ENCODE assay signal across 19 mouse cellular contexts in the genomic region with DNA sequence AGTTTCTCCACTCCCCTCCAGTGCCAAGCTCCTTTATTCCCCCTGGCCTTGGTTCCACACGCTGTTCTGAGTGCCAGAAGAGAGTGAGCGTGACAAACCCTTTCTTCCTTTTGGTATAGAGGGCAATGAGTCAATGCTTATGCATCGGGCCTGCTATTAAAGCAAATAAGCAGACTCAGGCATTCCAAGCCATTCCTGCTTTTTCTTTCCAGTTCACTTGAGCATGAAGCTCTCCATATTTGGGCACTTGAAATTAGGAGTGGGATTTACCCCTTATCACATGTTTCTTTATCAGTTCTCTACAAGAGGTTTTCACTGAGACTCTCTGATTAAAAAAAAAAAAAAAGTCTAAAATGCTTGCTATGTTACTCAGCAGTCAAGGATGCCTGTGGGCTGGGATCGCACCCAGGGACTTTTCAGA.
DNase-seq lines count a peak whose midpoint lies in the region; ATAC-seq and TF ChIP-seq lines count a peak whose summit lies in the region.
"Had no signal": no experiment of that assay in that cellular context is flagged by ENCODE, and none has a peak within 500 bp of the region (broad histone marks: within the 10 kb centered on the region; RNA-seq: fewer than 3 reads in every experiment).

No protein-coding gene starts in this region.

- no peaks in the 10 kb centered on the region for H3K27me3 ChIP-seq in heart, embryonic 15.5 days
- no peaks in the 10 kb centered on the region for H3K27me3 ChIP-seq in lung, postnatal 0 days (replicated peaks; ENCODE audit: insufficient read depth, low read length)
- no peaks in the 10 kb centered on the region for H3K27me3 ChIP-seq in forebrain, embryonic 11.5 days (ENCODE audit: control insufficient read depth, insufficient read depth, low read length)
- H3K27me3 ChIP-seq: forebrain, embryonic 15.5 days; limb, embryonic 12.5 days; liver, embryonic 15.5 days; megakaryocyte, embryonic 14.5 days had no signal

- H3K9me3 ChIP-seq in heart, embryonic 15.5 days (replicated peaks) = no peaks in the 10 kb centered on the region
- H3K9me3 ChIP-seq in lung, postnatal 0 days (ENCODE audit: low read length) = no peaks in the 10 kb centered on the region
- H3K9me3 ChIP-seq in forebrain, embryonic 11.5 days (ENCODE audit: control insufficient read depth, low read length) = no peaks in the 10 kb centered on the region
- H3K9me3 ChIP-seq: forebrain, embryonic 15.5 days; limb, embryonic 12.5 days; liver, embryonic 15.5 days; megakaryocyte, embryonic 14.5 days had no signal

- peak overlapping the region; percentile 74 for H3K27ac ChIP-seq in heart, embryonic 15.5 days
- peak overlapping the region; percentile 54; the same call in 1 of the 2 replicates for H3K27ac ChIP-seq in lung, postnatal 0 days (ENCODE audit: low read length)
- no peak overlapping the region for H3K27ac ChIP-seq in forebrain, embryonic 11.5 days (ENCODE audit: low read depth, low read length)
- H3K27ac ChIP-seq: forebrain, embryonic 15.5 days; heart, adult 2 months; hindbrain, postnatal 0 days; limb, embryonic 12.5 days; liver, embryonic 15.5 days had no signal

- no peaks in the 10 kb centered on the region for H3K36me3 ChIP-seq in heart, embryonic 15.5 days
- H3K36me3 ChIP-seq in lung, postnatal 0 days (ENCODE audit: insufficient read depth, low read length) = no peaks in the 10 kb centered on the region
- no peaks in the 10 kb centered on the region for H3K36me3 ChIP-seq in forebrain, embryonic 11.5 days (ENCODE audit: control insufficient read depth, insufficient read depth, low read length)
- H3K36me3 ChIP-seq: forebrain, embryonic 15.5 days; limb, embryonic 12.5 days; liver, embryonic 15.5 days had no signal

- no peak for TF ChIP-seq POLR2A in brain, embryonic 14.5 days (IDR thresholded peaks at IDR 0.05; ENCODE audit: borderline replicate concordance, extremely low read depth, insufficient read depth, insufficient read length, poor library complexity, severe bottlenecking)

- no peak overlapping the region for H3K4me3 ChIP-seq in heart, embryonic 15.5 days
- H3K4me3 ChIP-seq in lung, postnatal 0 days (ENCODE audit: low read depth, low read length) = no peak overlapping the region
- no peak overlapping the region for H3K4me3 ChIP-seq in forebrain, embryonic 11.5 days (ENCODE audit: low read depth, low read length)
- H3K4me3 ChIP-seq: forebrain, embryonic 15.5 days; heart, adult 2 months; left cerebral cortex, adult 2 months; limb, embryonic 12.5 days; liver, embryonic 15.5 days; megakaryocyte, embryonic 14.5 days had no signal

- H3K9ac ChIP-seq in heart, embryonic 15.5 days = no peak overlapping the region
- H3K9ac ChIP-seq in lung, postnatal 0 days (replicated peaks; ENCODE audit: low read depth) = no peak overlapping the region
- H3K9ac ChIP-seq in forebrain, embryonic 11.5 days (ENCODE audit: low read length) = no peak overlapping the region
- H3K9ac ChIP-seq: forebrain, embryonic 15.5 days; limb, embryonic 12.5 days; liver, embryonic 15.5 days had no signal

- no peak for TF ChIP-seq CTCF in lung, postnatal 0 days (IDR thresholded peaks at IDR 0.05)
- TF ChIP-seq CTCF in brain, embryonic 14.5 days (IDR thresholded peaks at IDR 0.05; ENCODE audit: borderline replicate concordance, extremely low read depth, insufficient read depth, insufficient read length) = no peak

- no peak overlapping the region for H3K4me2 ChIP-seq in heart, embryonic 15.5 days
- H3K4me2 ChIP-seq in lung, postnatal 0 days (replicated peaks; ENCODE audit: low read depth, low read length) = no peak overlapping the region
- H3K4me2 ChIP-seq in forebrain, embryonic 11.5 days (ENCODE audit: low read depth, low read length, severe bottlenecking) = no peak overlapping the region
- H3K4me2 ChIP-seq: forebrain, embryonic 15.5 days; limb, embryonic 12.5 days; liver, embryonic 15.5 days had no signal

- ATAC-seq in heart, embryonic 15.5 days (replicated peaks; ENCODE audit: insufficient number of reproducible peaks, insufficient read depth, low FRiP score, low read depth) = peak; percentile 31; the same call in 1 of the 2 replicates
- ATAC-seq in lung, postnatal 0 days = peak; percentile 75
- no peak for ATAC-seq in forebrain, embryonic 11.5 days (replicated peaks; ENCODE audit: low FRiP score)
- ATAC-seq: forebrain, embryonic 15.5 days; hindbrain, postnatal 0 days; midbrain, embryonic 16.5 days had no signal

- DNase-seq in heart, adult 9 months (ENCODE audit: low spot score in 2 of 2) = no peak
- DNase-seq in lung, postnatal 0 days (ENCODE audit: low spot score) = peak; percentile 75
- DNase-seq in lung, postnatal 36 days = no peak
- DNase-seq in brain, embryonic 14.5 days (ENCODE audit: low read depth) = peak; percentile 10
- DNase-seq in forebrain, embryonic 11.5 days (ENCODE audit: low spot score) = no peak
- DNase-seq in thymus, postnatal 0 days (ENCODE audit: low spot score) = no peak
- DNase-seq: adrenal gland, adult 8-10 months; cerebellum, adult 9-10 months; heart, adult 2 months; kidney, adult 2 months; right cerebral cortex, postnatal 25 days had no signal

- H3K4me1 ChIP-seq in heart, embryonic 15.5 days (replicated peaks) = peaks cover 30% of the 10 kb centered on the region
- no peaks in the 10 kb centered on the region for H3K4me1 ChIP-seq in lung, postnatal 0 days (ENCODE audit: insufficient read depth, low read depth, low read length)
- no peaks in the 10 kb centered on the region for H3K4me1 ChIP-seq in forebrain, embryonic 11.5 days (replicated peaks; ENCODE audit: control insufficient read depth, insufficient read depth, low read length)
- H3K4me1 ChIP-seq: liver, embryonic 15.5 days had no signal

- TF ChIP-seq EP300 in lung, postnatal 0 days (IDR thresholded peaks at IDR 0.05) = peak; percentile 94

- WGBS in heart, embryonic 15.5 days = 31% methylated on average over 4 of the region's 4 CpGs
- 54% methylated on average over 4 of the region's 4 CpGs for WGBS in lung, postnatal 0 days
- 78% methylated on average over 4 of the region's 4 CpGs for WGBS in forebrain, embryonic 11.5 days

Comparison
In these comparisons a context has a peak if more than half of its experiments do, and no peak if none do; other contexts are left out.
1. DNase-seq: peak in lung, postnatal 0 days (single experiment) and brain, embryonic 14.5 days (single experiment); none in heart, adult 9 months (0 of 2), lung, postnatal 36 days (single experiment), forebrain, embryonic 11.5 days (single experiment) and thymus, postnatal 0 days (single experiment).